ENCODE assay signal across 31 mouse cellular contexts in genomic region chrX:11565888-11566287, GRCm38 (mm10).
"Had no signal": no experiment of that assay in that cellular context is flagged by ENCODE, and none has a peak within 500 bp of the region (broad histone marks: within the 10 kb centered on the region; RNA-seq: fewer than 3 reads in every experiment).

No protein-coding gene starts in this region.

- DNase-seq: left cerebral cortex, postnatal 4 days; liver; liver, embryonic 13.5 days; liver, postnatal 0 days; lung, adult 18-20 months; lung, postnatal 10 days; lung, postnatal 14 days; lung, postnatal 36 days; lung, postnatal 4 days; midbrain, embryonic 14.5 days had no signal

- H3K36me3 ChIP-seq: limb, embryonic 10.5 days; limb, embryonic 12.5 days; limb, embryonic 13.5 days; limb, embryonic 15.5 days; liver, embryonic 12.5 days; liver, embryonic 13.5 days; liver, embryonic 15.5 days; lung, embryonic 15.5 days; midbrain, embryonic 10.5 days; midbrain, embryonic 12.5 days; midbrain, embryonic 13.5 days; midbrain, embryonic 15.5 days; neural tube, embryonic 12.5 days had no signal

- ATAC-seq: liver, embryonic 12.5 days; liver, postnatal 0 days; lung, postnatal 0 days; midbrain, embryonic 13.5 days; midbrain, embryonic 15.5 days; midbrain, embryonic 16.5 days had no signal

- H3K9ac ChIP-seq: limb, embryonic 12.5 days; limb, embryonic 13.5 days; limb, embryonic 15.5 days; liver, embryonic 12.5 days; liver, embryonic 13.5 days; liver, embryonic 14.5 days; liver, embryonic 15.5 days; liver, postnatal 0 days; lung, embryonic 14.5 days; lung, embryonic 15.5 days; midbrain, embryonic 12.5 days; midbrain, embryonic 13.5 days; midbrain, embryonic 15.5 days; neural tube, embryonic 12.5 days had no signal

- H3K4me2 ChIP-seq: limb, embryonic 12.5 days; limb, embryonic 13.5 days; limb, embryonic 15.5 days; liver, embryonic 11.5 days; liver, embryonic 12.5 days; liver, embryonic 13.5 days; liver, embryonic 15.5 days; lung, embryonic 14.5 days; lung, embryonic 15.5 days; midbrain, embryonic 11.5 days; midbrain, embryonic 12.5 days; midbrain, embryonic 13.5 days; midbrain, embryonic 15.5 days; neural tube, embryonic 12.5 days had no signal

- H3K27ac ChIP-seq: left cerebral cortex, adult 2 months; limb, embryonic 10.5 days; limb, embryonic 12.5 days; limb, embryonic 13.5 days; limb, embryonic 15.5 days; liver, embryonic 12.5 days; liver, embryonic 13.5 days; liver, embryonic 14.5 days; liver, embryonic 15.5 days; lung, embryonic 15.5 days; macrophage; midbrain, embryonic 10.5 days; midbrain, embryonic 12.5 days; midbrain, embryonic 13.5 days; midbrain, embryonic 15.5 days; neural tube, embryonic 12.5 days had no signal

- H3K4me3 ChIP-seq: left cerebral cortex, adult 2 months; limb, embryonic 10.5 days; limb, embryonic 12.5 days; limb, embryonic 13.5 days; limb, embryonic 15.5 days; liver, embryonic 12.5 days; liver, embryonic 13.5 days; liver, embryonic 15.5 days; lung, embryonic 15.5 days; megakaryocyte, embryonic 14.5 days; midbrain, embryonic 10.5 days; midbrain, embryonic 12.5 days; midbrain, embryonic 13.5 days; midbrain, embryonic 15.5 days; neural tube, embryonic 12.5 days had no signal

- H3K4me1 ChIP-seq: limb, embryonic 15.5 days; liver, embryonic 12.5 days; liver, embryonic 13.5 days; liver, embryonic 15.5 days; megakaryocyte, embryonic 14.5 days; midbrain, embryonic 12.5 days had no signal

- H3K27me3 ChIP-seq: liver, embryonic 13.5 days; midbrain, embryonic 15.5 days; neural tube, embryonic 12.5 days had no signal

- H3K9me3 ChIP-seq: limb, embryonic 10.5 days; limb, embryonic 12.5 days; limb, embryonic 13.5 days; limb, embryonic 15.5 days; liver, embryonic 12.5 days; liver, embryonic 13.5 days; liver, embryonic 15.5 days; lung, embryonic 15.5 days; megakaryocyte, embryonic 14.5 days; midbrain, embryonic 10.5 days; midbrain, embryonic 12.5 days; midbrain, embryonic 13.5 days; midbrain, embryonic 15.5 days; neural tube, embryonic 12.5 days had no signal
